Mouse (Mus musculus) liver, embryonic 15.5 days (tissue): ENCODE measurements around the gene Fhad1. TPM values are rescaled to one million over a fixed set of nuclear protein-coding genes. Genes with fewer than 3 reads are reported as not detected.

Experiments used
- ATAC-seq: fragments of 200-750 bp; cut with Nextera tagmentation; 2 replicates; pipeline ENCODE4 v1.8.0; 2017; ENCODE audit warnings: moderate number of reproducible peaks, mild to moderate bottlenecking, moderate library complexity; ENCODE audit not compliant: insufficient read depth
- H3K27ac ChIP-seq: fragments of 300-500 bp; sonication (generic); replicated peaks from 2 replicates; pipeline ENCODE4 v1.5.1; 2015; ENCODE audit warnings: mild to moderate bottlenecking, inconsistent platforms
- H3K27me3 ChIP-seq: fragments of 300-500 bp; sonication (generic); 2 replicates; pipeline ENCODE4 v1.6.1; 2015; ENCODE audit warnings: mild to moderate bottlenecking, inconsistent platforms
- H3K36me3 ChIP-seq: fragments of 300-500 bp; sonication (generic); replicated peaks from 2 replicates; pipeline ENCODE4 v1.6.1; 2015; ENCODE audit warnings: moderate library complexity, mild to moderate bottlenecking, inconsistent platforms
- H3K4me1 ChIP-seq: fragments of 300-500 bp; sonication (generic); replicated peaks from 2 replicates; pipeline ENCODE4 v1.6.1; 2015; ENCODE audit warnings: inconsistent platforms
- H3K4me2 ChIP-seq: fragments of 300-500 bp; sonication (generic); 2 replicates; pipeline ENCODE4 v1.6.1; 2015; ENCODE audit warnings: moderate library complexity, mild to moderate bottlenecking, inconsistent platforms
- H3K4me3 ChIP-seq: fragments of 300-500 bp; sonication (generic); replicated peaks from 2 replicates; pipeline ENCODE4 v1.5.1; 2015; ENCODE audit warnings: mild to moderate bottlenecking, inconsistent platforms
- H3K9ac ChIP-seq: fragments of 300-500 bp; sonication (generic); 2 replicates; pipeline ENCODE4 v1.6.1; 2015; ENCODE audit warnings: moderate library complexity, mild to moderate bottlenecking, inconsistent platforms
- H3K9me3 ChIP-seq: fragments of 300-500 bp; sonication (generic); replicated peaks from 2 replicates; pipeline ENCODE4 v1.6.1; 2016; ENCODE audit warnings: inconsistent platforms
- WGBS: fragments of 180-500 bp; shearing (Covaris S2); methylation state at CpG from one replicate; pipeline ENCODE4 v1.1.7; 2015; ENCODE audit warnings: mixed read lengths; ENCODE audit not compliant: insufficient replicate concordance; 5-methylcytosine and 5-hydroxymethylcytosine counted together
- polyA plus RNA-seq: library from polyadenylated mRNA; unstranded; fragments of >200 nt; fragmentation: Nextera tagmentation; extraction: Ambion mirVana; gene quantifications from 2 replicates; pipeline ENCODE4 v1.2.1, GENCODE M21; 2015

Fhad1 gene
- polyA plus RNA-seq, 1 experiment from 2014 or later: 0.24 TPM

DNA sequence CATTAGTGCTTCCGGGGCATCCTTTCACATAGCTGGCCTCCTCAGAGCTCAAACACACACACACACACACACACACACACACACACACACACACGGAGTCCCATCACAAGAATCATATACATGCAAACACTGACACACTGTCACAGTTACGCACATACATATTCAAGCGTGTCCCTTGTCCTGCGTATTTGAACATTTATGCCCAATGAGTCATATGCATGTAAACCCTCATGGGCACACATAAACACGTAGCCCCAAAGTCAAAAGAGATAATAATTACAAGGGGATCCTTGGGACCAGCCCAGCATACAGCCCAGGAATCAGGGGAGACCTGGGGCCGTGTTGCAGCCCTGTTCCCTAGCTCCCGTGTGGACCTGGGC, 112.4 kb downstream of the Fhad1 start:
- Histone ChIP-seq H3K4me3 (no peak overlapping the region), H3K27ac (no peak overlapping the region), H3K27me3 (peaks cover 14% of the 10 kb centered on the region), H3K36me3 (no peaks in the 10 kb centered on the region), H3K9ac (no peak overlapping the region), H3K9me3 (no peaks in the 10 kb centered on the region), H3K4me1 (no peaks in the 10 kb centered on the region), H3K4me2 (no peak overlapping the region)
- no peak for ATAC-seq
- WGBS: 74% methylated on average over 8 of the region's 8 CpGs

DNA sequence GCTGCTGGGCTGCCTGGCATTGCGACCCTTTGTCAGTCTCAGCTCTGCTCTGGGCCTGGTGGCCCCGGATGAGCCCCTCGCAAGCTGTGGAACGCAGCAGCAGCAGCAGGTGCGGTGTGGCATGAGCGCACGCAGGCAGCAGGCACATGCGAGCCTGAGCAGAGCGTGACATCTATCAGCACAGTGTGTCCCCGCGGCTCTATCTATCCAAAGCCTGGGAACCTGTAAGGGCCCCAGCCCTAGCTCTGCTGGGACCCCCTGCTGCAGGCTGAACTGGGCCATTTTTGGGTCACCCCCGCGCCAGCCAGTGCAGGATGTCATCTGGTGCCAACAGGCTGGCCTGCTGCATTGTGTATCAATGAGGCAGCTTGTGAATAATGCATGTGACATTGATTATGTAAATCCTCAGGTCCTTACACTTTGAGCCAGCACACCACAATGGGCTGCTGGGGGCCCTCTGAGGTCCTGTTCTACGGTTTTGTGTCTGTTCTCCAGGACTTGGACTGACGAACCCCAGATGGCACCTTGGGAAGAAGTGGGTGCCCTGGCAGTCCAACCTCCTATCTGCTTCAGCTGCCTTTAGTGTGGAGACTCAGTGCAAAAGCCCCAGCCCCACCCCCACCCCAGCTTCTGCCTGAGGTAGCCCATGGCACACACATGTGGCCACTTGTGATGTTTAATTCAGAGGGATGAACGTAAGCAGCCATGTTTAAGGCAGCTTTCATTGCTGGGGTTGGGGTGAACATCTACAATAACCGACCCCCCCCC, 113.0 kb downstream of the Fhad1 start:
- Histone ChIP-seq H3K27me3 (peaks cover 14% of the 10 kb centered on the region), H3K4me3 (no peak overlapping the region), H3K9me3 (no peaks in the 10 kb centered on the region), H3K36me3 (no peaks in the 10 kb centered on the region), H3K9ac (no peak overlapping the region), H3K4me1 (no peaks in the 10 kb centered on the region), H3K27ac (no peak overlapping the region), H3K4me2 (no peak overlapping the region)
- 74% methylated on average over 17 of the region's 17 CpGs for WGBS
- ATAC-seq: no peak

GRCm38 (mm10) chr4:141900421-141900820, 114.5 kb downstream of the Fhad1 start:
- Histone ChIP-seq H3K9ac (no peak overlapping the region), H3K27ac (no peak overlapping the region)
- no peak for ATAC-seq

DNA sequence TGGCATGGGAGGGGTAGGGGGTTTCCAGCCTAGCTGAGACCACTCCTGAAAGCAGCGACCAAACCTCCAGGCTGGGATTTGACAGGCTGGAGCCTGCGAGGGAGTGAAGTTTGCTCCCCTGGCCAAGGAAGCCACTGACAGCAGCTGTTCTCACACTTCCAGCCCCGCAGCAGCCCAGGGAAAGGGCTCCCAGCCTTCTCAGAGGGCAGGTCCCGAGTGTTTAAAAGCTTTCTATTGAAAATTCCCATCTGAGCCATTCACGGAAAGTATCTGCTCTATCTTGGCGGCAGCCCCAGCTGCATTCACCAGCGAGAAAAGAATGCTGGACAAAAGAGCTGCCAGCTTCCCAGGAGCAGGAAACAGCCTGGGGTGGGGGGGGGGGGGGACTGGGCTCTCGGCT, 114.9 kb downstream of the Fhad1 start:
- peaks cover 24% of the 10 kb centered on the region for H3K27me3 ChIP-seq
- no peak for ATAC-seq
- peaks cover 7% of the 10 kb centered on the region; the same call in 1 of the 2 replicates for H3K4me1 ChIP-seq
- H3K4me2 ChIP-seq: no peak overlapping the region
- no peak overlapping the region for H3K9ac ChIP-seq
- no peak overlapping the region for H3K4me3 ChIP-seq
- no peak overlapping the region for H3K27ac ChIP-seq
- no peaks in the 10 kb centered on the region for H3K9me3 ChIP-seq
- H3K36me3 ChIP-seq: no peaks in the 10 kb centered on the region
- WGBS: 32% methylated on average over 8 of the region's 8 CpGs

More at GRCm38 (mm10) chr4:141900421-141900820, 114.5 kb downstream of the Fhad1 start:
- WGBS: 53% methylated on average over 11 of the region's 11 CpGs
- Histone ChIP-seq H3K27me3 (peaks cover 21% of the 10 kb centered on the region), H3K4me1 (peaks cover 3% of the 10 kb centered on the region; the same call in 1 of the 2 replicates), H3K36me3 (no peaks in the 10 kb centered on the region), H3K9me3 (no peaks in the 10 kb centered on the region), H3K4me3 (no peak overlapping the region), H3K4me2 (no peak overlapping the region)

DNA sequence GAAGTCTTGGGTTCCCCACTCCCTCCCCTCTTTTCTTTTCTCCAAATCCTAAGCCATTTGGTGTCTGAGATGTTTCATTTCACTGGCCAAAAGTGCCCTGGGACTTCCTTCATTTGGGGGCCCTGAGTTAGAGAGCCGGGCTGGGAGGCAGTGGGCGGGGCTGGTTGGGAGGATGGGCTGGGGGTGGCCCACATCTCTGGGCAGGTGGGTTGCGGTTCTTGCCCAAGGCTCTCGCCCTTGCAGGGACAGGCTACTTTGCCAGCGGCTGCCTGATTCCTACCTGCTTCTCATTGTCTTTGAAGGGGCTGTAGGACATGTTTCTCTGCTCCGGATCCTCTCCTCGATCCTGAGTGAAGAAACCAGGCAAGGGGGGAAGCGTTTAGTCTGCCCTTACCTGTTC, 116.0 kb downstream of the Fhad1 start:
- Histone ChIP-seq H3K36me3 (no peaks in the 10 kb centered on the region), H3K4me2 (no peak overlapping the region), H3K27me3 (peaks cover 20% of the 10 kb centered on the region), H3K4me3 (no peak overlapping the region), H3K9me3 (no peaks in the 10 kb centered on the region), H3K27ac (no peak overlapping the region), H3K9ac (no peak overlapping the region), H3K4me1 (peaks cover 7% of the 10 kb centered on the region; the same call in 1 of the 2 replicates)
- 57% methylated on average over 8 of the region's 8 CpGs for WGBS
- no peak for ATAC-seq

- Histone ChIP-seq H3K36me3 (no peaks in the 10 kb centered on the region), H3K4me2 (no peak overlapping the region), H3K9me3 (no peaks in the 10 kb centered on the region), H3K9ac (no peak overlapping the region), H3K4me3 (no peak overlapping the region), H3K4me1 (peaks cover 7% of the 10 kb centered on the region; the same call in 1 of the 2 replicates), H3K27ac (no peak overlapping the region), H3K27me3 (peaks cover 20% of the 10 kb centered on the region)
- WGBS: 62% methylated on average over 3 of the region's 3 CpGs
- ATAC-seq: no peak
These were observed 117.0 kb downstream of the Fhad1 start for GRCm38 (mm10) chr4:141897838-141898237.

GRCm38 (mm10) chr4:141897225-141897624, 117.7 kb downstream of the Fhad1 start:
- ATAC-seq: no peak

GRCm38 (mm10) chr4:141895772-141896171, 119.1 kb downstream of the Fhad1 start:
- no peak for ATAC-seq
- Histone ChIP-seq H3K9ac (no peak overlapping the region), H3K4me1 (peaks cover 7% of the 10 kb centered on the region; the same call in 1 of the 2 replicates), H3K36me3 (no peaks in the 10 kb centered on the region), H3K9me3 (no peaks in the 10 kb centered on the region), H3K27ac (no peak overlapping the region), H3K27me3 (peaks cover 20% of the 10 kb centered on the region), H3K4me2 (no peak overlapping the region), H3K4me3 (no peak overlapping the region)
- WGBS: 24% methylated on average over 12 of the region's 12 CpGs

More at GRCm38 (mm10) chr4:141897225-141897624, 117.7 kb downstream of the Fhad1 start:
- peaks cover 7% of the 10 kb centered on the region; the same call in 1 of the 2 replicates for H3K4me1 ChIP-seq
- H3K4me3 ChIP-seq: no peak overlapping the region
- no peak overlapping the region for H3K9ac ChIP-seq
- 68% methylated on average over 6 of the region's 6 CpGs for WGBS
- no peaks in the 10 kb centered on the region for H3K36me3 ChIP-seq
- no peaks in the 10 kb centered on the region for H3K9me3 ChIP-seq
- H3K27ac ChIP-seq: no peak overlapping the region
- peaks cover 20% of the 10 kb centered on the region for H3K27me3 ChIP-seq
- no peak overlapping the region for H3K4me2 ChIP-seq

DNA sequence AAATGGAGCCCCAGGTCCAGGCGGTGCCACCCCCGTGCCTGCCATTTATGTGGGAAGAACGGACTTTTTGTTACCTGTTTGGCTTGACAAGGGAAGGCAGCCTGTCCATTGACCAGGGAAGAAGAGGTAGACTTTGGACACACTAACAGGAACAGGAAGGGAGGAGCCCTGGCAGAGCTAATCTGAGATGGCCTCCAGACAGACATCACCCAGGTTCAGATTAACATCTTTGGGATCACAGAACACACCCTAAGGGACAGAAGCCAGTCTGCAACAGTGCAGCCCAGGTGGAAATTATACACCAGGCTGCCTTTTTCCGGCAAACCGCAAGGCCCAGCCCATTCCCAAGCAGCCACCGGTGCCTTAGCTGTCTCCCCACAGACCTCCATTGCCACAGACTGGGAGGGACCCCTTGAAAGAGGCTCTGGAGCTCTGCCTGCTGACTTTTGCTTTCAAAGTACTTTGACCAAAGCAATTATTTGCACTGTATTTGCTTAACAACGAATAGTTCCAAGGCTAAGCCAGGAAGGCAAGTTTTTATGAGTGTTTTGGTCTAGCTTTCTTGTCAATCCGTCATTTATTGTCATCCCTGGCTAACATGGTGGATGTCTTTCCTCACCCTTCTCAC, 121.6 kb downstream of the Fhad1 start:
- H3K36me3 ChIP-seq: no peaks in the 10 kb centered on the region
- WGBS: 70% methylated on average over 8 of the region's 8 CpGs
- H3K9ac ChIP-seq: no peak overlapping the region
- no peaks in the 10 kb centered on the region for H3K9me3 ChIP-seq
- ATAC-seq: no peak
- no peak overlapping the region for H3K4me2 ChIP-seq
- no peak overlapping the region for H3K4me3 ChIP-seq
- peaks cover 13% of the 10 kb centered on the region; the same call in 1 of the 2 replicates for H3K27me3 ChIP-seq
- H3K4me1 ChIP-seq: peaks cover 7% of the 10 kb centered on the region; the same call in 1 of the 2 replicates
- no peak overlapping the region for H3K27ac ChIP-seq

DNA sequence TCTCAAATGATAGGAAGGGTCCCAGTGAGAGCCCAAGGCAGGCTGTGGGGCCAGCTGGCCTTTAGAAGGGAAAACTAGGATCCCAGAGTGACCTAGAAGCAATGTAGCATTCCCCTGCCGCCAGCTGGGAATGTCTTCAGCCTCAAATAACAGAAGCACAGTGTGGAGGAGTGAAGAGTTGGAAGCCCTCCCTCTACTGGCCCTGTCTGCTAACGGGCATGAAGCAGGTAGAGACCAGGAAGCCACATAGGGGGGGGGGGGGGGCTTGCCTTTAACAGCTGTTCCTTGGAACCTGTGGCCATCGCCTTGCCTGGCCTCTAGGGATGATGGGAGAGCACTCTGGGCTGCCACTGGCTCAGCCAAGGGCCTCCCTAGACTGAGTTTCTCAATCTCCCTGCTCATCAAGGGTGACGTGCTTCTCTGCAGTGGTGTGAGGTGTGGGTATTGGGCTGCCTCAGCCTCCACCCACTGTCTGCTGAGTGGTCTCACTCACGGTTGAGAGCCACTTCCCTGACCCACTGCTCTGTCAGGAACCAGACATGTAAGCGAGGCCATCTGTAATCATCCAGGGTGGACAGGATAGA, 128.4 kb downstream of the Fhad1 start:
- no peak overlapping the region for H3K4me3 ChIP-seq
- no peak overlapping the region for H3K9ac ChIP-seq
- H3K9me3 ChIP-seq: no peaks in the 10 kb centered on the region
- H3K4me2 ChIP-seq: no peak overlapping the region
- peaks cover 5% of the 10 kb centered on the region; the same call in 1 of the 2 replicates for H3K4me1 ChIP-seq
- H3K27ac ChIP-seq: no peak overlapping the region
- 17% methylated on average over 6 of the region's 6 CpGs for WGBS
- no peak for ATAC-seq
- H3K27me3 ChIP-seq: peaks cover 7% of the 10 kb centered on the region; the same call in 1 of the 2 replicates
- no peaks in the 10 kb centered on the region for H3K36me3 ChIP-seq

DNA sequence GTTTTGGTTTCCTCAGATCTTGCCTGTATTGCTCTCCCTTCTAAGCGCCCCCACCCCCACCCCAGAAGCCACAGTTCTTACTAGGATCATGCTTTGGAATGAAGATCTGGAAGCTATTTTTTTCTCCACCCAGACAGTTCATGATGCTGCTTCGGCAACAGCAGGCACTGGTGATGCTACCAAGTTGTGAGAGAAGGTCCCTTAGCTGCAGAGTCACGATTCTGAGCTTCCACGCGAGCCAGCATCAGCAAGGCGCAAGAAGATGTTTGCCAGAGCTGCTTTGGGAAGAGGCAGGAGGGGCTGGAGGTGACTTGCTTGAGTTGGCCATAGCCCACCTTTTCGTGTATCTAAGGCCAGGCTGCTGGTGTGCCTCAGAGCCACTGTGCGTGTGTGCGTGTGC, 129.4 kb downstream of the Fhad1 start:
- Histone ChIP-seq H3K4me1 (peaks cover 9% of the 10 kb centered on the region; the same call in 1 of the 2 replicates), H3K9ac (no peak overlapping the region), H3K4me3 (no peak overlapping the region), H3K27me3 (peaks cover 11% of the 10 kb centered on the region; the same call in 1 of the 2 replicates), H3K27ac (no peak overlapping the region), H3K9me3 (no peaks in the 10 kb centered on the region), H3K4me2 (no peak overlapping the region), H3K36me3 (no peaks in the 10 kb centered on the region)
- WGBS: 58% methylated on average over 9 of the region's 9 CpGs
- no peak for ATAC-seq
